Mouse (Mus musculus) lung, adult 2 months (tissue): ENCODE results near the gene Nbeal1.

ENCODE experiments used
- CTCF ChIP-seq: fragments of 200-500 bp; IDR thresholded peaks from 2 replicates; pipeline ENCODE4 v1.5.1; 2011; ENCODE audit warnings: mild to moderate bottlenecking, low read length, control low read depth; ENCODE audit not compliant: insufficient read depth
- POLR2A ChIP-seq: fragments of 200-500 bp; IDR thresholded peaks from 2 replicates; pipeline ENCODE4 v1.6.1; 2011; ENCODE audit warnings: low read depth, mild to moderate bottlenecking, control low read depth, low read length, borderline replicate concordance; ENCODE audit errors: extremely low read depth

- TF ChIP-seq CTCF (no peak), POLR2A (no peak)
These were observed 163.4 kb downstream of the Nbeal1 start for GRCm38 (mm10) chr1:60343630-60344455.
